Mouse (Mus musculus): Measurements from ENCODE around the gene Pms1.

DNA sequence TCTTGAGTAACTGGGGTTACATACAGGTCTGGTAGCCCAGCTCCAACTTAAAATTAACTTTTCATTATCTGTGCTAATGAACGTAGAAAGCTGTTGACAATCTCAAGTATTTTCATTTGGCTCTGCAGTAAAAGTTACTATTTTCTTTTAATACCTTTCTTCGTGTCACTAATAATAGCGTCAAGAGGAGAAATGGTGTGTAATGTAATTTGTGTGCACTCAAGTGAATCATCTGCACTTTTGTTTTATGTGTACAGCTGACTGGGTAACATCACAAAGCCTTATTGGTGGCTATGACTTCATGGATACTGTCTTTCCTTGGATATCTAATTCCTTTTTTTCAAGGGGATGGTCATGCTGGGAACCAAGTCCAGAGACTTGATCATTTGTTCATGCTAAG is 110.5 kb downstream of the Pms1 start:
- TF ChIP-seq CTCF (IDR thresholded peaks at IDR 0.05; ENCODE audit: low read depth, low read length) (no peak), POLR2A (IDR thresholded peaks at IDR 0.05; ENCODE audit: extremely low read depth, insufficient read depth, low read length) (no peak)
